Mouse (Mus musculus) kidney, postnatal 4 days (tissue): ENCODE measurements around the gene Repin1.
A peak's percentile ranks its signal among the peaks of the same experiment; 100 is the strongest.

ENCODE experiments used
- DNase-seq, 2 experiments: peaks; one replicate each; pipeline ENCODE4 v3.0.0; 2021; ENCODE audit warnings: mixed read lengths in 2 of 2

Gene Repin1

GRCm38 (mm10) chr6:48626984-48627383, 33.3 kb downstream of the Repin1 start:
- DNase-seq: peak; percentile 71 to 80

- peak in 1 of 2 experiments; percentile 35 for DNase-seq
Measured at GRCm38 (mm10) chr6:48627511-48627924, 33.8 kb downstream of the Repin1 start.

GRCm38 (mm10) chr6:48628377-48628776, 34.7 kb downstream of the Repin1 start:
- peak; percentile 33 to 60 for DNase-seq

GRCm38 (mm10) chr6:48628808-48629660, 35.4 kb downstream of the Repin1 start:
- peak; percentile 48 to 68 for DNase-seq

GRCm38 (mm10) chr6:48629661-48630034, 36.0 kb downstream of the Repin1 start:
- DNase-seq: peak; percentile 41 to 62

GRCm38 (mm10) chr6:48630831-48631230, 37.1 kb downstream of the Repin1 start:
- DNase-seq: no peak

- no peak for DNase-seq
Measured at GRCm38 (mm10) chr6:48635105-48635504, 41.4 kb downstream of the Repin1 start.

GRCm38 (mm10) chr6:48636515-48636914, 42.8 kb downstream of the Repin1 start:
- no peak for DNase-seq

- DNase-seq: no peak
Measured at GRCm38 (mm10) chr6:48637811-48638500, 44.3 kb downstream of the Repin1 start.

- DNase-seq: no peak
Measured at GRCm38 (mm10) chr6:48638553-48638952, 44.9 kb downstream of the Repin1 start.

- DNase-seq: no peak
Measured at GRCm38 (mm10) chr6:48641391-48641790, 47.7 kb downstream of the Repin1 start.

- DNase-seq: peak in 1 of 2 experiments; percentile 36
Measured at GRCm38 (mm10) chr6:48642764-48643292, 49.1 kb downstream of the Repin1 start.

GRCm38 (mm10) chr6:48645660-48646308, 52.1 kb downstream of the Repin1 start:
- peak; percentile 84 to 88 for DNase-seq

- DNase-seq: no peak
Measured at GRCm38 (mm10) chr6:48646309-48646690, 52.6 kb downstream of the Repin1 start.

- DNase-seq: peak; percentile 70 to 83
Measured at GRCm38 (mm10) chr6:48646995-48647394, 53.3 kb downstream of the Repin1 start, which contains the start of gene Gimap8. Gene Gimap8, plus strand, starts transcription at chr6:48647234.

- no peak for DNase-seq
Measured at GRCm38 (mm10) chr6:48647611-48648010, 53.9 kb downstream of the Repin1 start.
